Mouse (Mus musculus): ENCODE data around the gene Clasp1.

DNA sequence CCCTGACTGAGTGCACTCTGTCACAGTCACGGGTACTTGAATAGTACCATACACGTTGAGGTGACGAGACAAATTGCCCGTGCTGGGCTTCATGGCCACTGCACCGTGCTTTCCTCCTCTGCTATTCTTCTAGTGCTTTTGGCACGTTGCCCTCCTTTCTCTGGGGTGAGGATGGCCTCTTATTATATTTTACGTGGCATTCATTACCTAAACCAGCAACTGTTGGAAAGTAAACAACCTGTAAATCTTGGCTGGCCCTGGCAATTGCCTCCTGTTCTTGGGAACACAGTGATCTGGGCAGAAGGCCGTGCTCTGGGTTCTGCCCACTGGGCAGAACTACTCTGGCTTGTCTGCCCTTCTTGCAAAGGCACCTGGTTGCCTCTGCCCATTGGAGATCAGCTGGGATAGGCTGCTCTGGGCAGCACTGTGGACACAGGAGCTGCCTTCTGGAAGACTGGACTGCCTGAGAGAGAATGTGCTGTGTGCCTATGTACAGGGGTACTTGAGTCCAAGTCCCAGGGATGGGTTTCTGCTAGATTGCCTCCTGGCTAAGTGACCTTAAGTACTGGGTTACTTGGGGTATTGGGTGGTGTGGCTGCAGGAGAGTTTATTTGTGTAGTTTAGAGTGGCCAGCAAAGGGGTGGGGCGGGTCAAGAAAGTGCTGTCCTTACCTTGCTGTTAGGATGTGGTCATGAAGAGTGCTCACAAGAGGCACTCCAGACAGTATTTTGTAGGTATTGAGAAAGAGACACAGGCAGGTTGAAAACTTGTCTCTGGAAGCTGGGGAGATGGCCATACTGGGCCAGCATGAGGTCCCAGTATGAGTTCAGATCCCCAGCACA, 254.5 kb downstream of the Clasp1 start:
- TF ChIP-seq CTCF (IDR thresholded peaks at IDR 0.05), result no peak
- TF ChIP-seq EP300 (IDR thresholded peaks at IDR 0.05), result peak; percentile 62
